Mouse (Mus musculus) CH12.LX (cell line): ENCODE data around the gene Zfyve19.

ENCODE experiments used
- CHD2 ChIP-seq: IDR thresholded peaks from 2 replicates; pipeline ENCODE4 v1.6.1; 2011; ENCODE audit warnings: low read length, improper control_type of control experiment
- CTCF ChIP-seq, 2 experiments: IDR thresholded peaks in 1 of 2; conservative IDR thresholded peaks in 1 of 2; 2 replicates each; pipeline ENCODE4 v1.5.1; 2011 to 2012; ENCODE audit warnings: low read depth in 2 of 2, low read length in 2 of 2, improper control_type of control experiment in 1 of 2, inconsistent platforms in 1 of 2, mild to moderate bottlenecking in 1 of 2, moderate library complexity in 1 of 2
- ETS1 ChIP-seq: conservative IDR thresholded peaks from 2 replicates; pipeline ENCODE4 v1.6.1; 2012; ENCODE audit warnings: low read depth, mild to moderate bottlenecking, inconsistent platforms, low read length, improper control_type of control experiment, moderate library complexity
- JUND ChIP-seq: conservative IDR thresholded peaks from 2 replicates; pipeline ENCODE4 v1.6.1; 2011; ENCODE audit warnings: low read depth, low read length, improper control_type of control experiment
- MXI1 ChIP-seq: IDR thresholded peaks from 2 replicates; pipeline ENCODE4 v1.6.1; 2011; ENCODE audit warnings: mild to moderate bottlenecking, low read depth, low read length, improper control_type of control experiment
- NRF1 ChIP-seq: IDR thresholded peaks from 2 replicates; pipeline ENCODE4 v1.6.1; 2014; ENCODE audit warnings: low read depth, mild to moderate bottlenecking, inconsistent platforms, low read length, improper control_type of control experiment, moderate library complexity
- POLR2A ChIP-seq: IDR thresholded peaks from 2 replicates; pipeline ENCODE4 v1.6.1; 2011; ENCODE audit warnings: low read depth, mild to moderate bottlenecking, improper control_type of control experiment, low read length
- RCOR1 ChIP-seq: conservative IDR thresholded peaks from 2 replicates; pipeline ENCODE4 v1.6.1; 2012; ENCODE audit warnings: low read depth, mild to moderate bottlenecking, inconsistent platforms, low read length, improper control_type of control experiment
- SIN3A ChIP-seq: IDR thresholded peaks from 2 replicates; pipeline ENCODE4 v1.6.1; 2012; ENCODE audit warnings: low read length, improper control_type of control experiment, inconsistent platforms
- USF1 ChIP-seq: IDR thresholded peaks from 2 replicates; pipeline ENCODE4 v1.6.1; 2014; ENCODE audit warnings: low read depth, mild to moderate bottlenecking, inconsistent platforms, low read length, improper control_type of control experiment

GRCm38 (mm10) chr2:119203871-119204460, 4.5 kb upstream of the Zfyve19 start:
- TF ChIP-seq SIN3A (no peak), CTCF (conservative IDR thresholded peaks at IDR 0.05 in 1 of 2, IDR thresholded peaks at IDR 0.05 in 1 of 2; ENCODE audit: low read depth in 2 of 2, low read length in 2 of 2) (no peak), USF1 (no peak), RCOR1 (no peak), JUND (no peak), MXI1 (no peak), POLR2A (no peak), ETS1 (no peak), NRF1 (no peak), CHD2 (no peak)
